Mouse (Mus musculus): ENCODE measurements around the gene Ptcd3.

GRCm38 (mm10) chr6:71830690-71831580, 77.6 kb downstream of the Ptcd3 start, which contains the start of gene Immt:
- TF ChIP-seq CTCF (IDR thresholded peaks at IDR 0.05) (peak; percentile 37), EP300 (IDR thresholded peaks at IDR 0.05) (no peak)
